Mouse (Mus musculus): ENCODE results near the gene Capn8. TPM values are rescaled to one million over a fixed set of nuclear protein-coding genes. Genes with fewer than 3 reads are reported as not detected.

Capn8 gene
- total RNA-seq, 2 experiments from 2014 or later, result not detected

- intact Hi-C loops (cut with DNase I), result no loop called here
- DNase-seq (ENCODE audit: low spot score), result no peak
Measured at GRCm38 (mm10) chr1:182543136-182543535, 21.7 kb upstream of the Capn8 start.

GRCm38 (mm10) chr1:182543906-182544305 is 20.9 kb upstream of the Capn8 start:
- no peak for DNase-seq (ENCODE audit: low spot score)
- intact Hi-C loops (cut with DNase I), result no loop called here

- no peak for DNase-seq (ENCODE audit: low spot score)
- intact Hi-C loops (cut with DNase I), result loop anchor here (5.0 kb wide), 1 partner anchor 687 kb away; no protein-coding TSS in a partner anchor
Measured at GRCm38 (mm10) chr1:182550761-182551160, 14.0 kb upstream of the Capn8 start.

- DNase-seq (ENCODE audit: low spot score), result no peak
- intact Hi-C loops (cut with DNase I), result loop anchor here (1.0 to 5.0 kb wide), 2 partner anchors 406 to 683 kb away; no protein-coding TSS in a partner anchor
Measured at GRCm38 (mm10) chr1:182553649-182554375, 11.0 kb upstream of the Capn8 start.

GRCm38 (mm10) chr1:182558271-182558670 is 6.5 kb upstream of the Capn8 start:
- intact Hi-C loops (cut with DNase I), result no loop called here

GRCm38 (mm10) chr1:182559530-182559929 is 5.3 kb upstream of the Capn8 start:
- intact Hi-C loops (cut with DNase I), result no loop called here
- DNase-seq (ENCODE audit: low spot score), result no peak

More at GRCm38 (mm10) chr1:182558271-182558670, 6.5 kb upstream of the Capn8 start:
- no peak for DNase-seq (ENCODE audit: low spot score)

GRCm38 (mm10) chr1:182560390-182561098 is 4.3 kb upstream of the Capn8 start:
- DNase-seq (ENCODE audit: low spot score), result no peak
- intact Hi-C loops (cut with DNase I), result loop anchor here (2.0 kb wide), 3 partner anchors 96 to 334 kb away; no protein-coding TSS in a partner anchor

- intact Hi-C loops (cut with DNase I), result loop anchor here (2.0 kb wide), 3 partner anchors 95 to 333 kb away; no protein-coding TSS in a partner anchor
- DNase-seq (ENCODE audit: low spot score), result no peak
Measured at GRCm38 (mm10) chr1:182561945-182562514, 2.8 kb upstream of the Capn8 start.

- intact Hi-C loops (cut with DNase I), result no loop called here
- no peak for DNase-seq (ENCODE audit: low spot score)
Measured at GRCm38 (mm10) chr1:182562576-182563370, 2.0 kb upstream of the Capn8 start.

- DNase-seq (ENCODE audit: low spot score), result no peak
- intact Hi-C loops (cut with DNase I), result no loop called here
Measured at GRCm38 (mm10) chr1:182565351-182565835, 586 bp downstream of the Capn8 start.

- DNase-seq (ENCODE audit: low spot score), result no peak
- intact Hi-C loops (cut with DNase I), result no loop called here
Measured at GRCm38 (mm10) chr1:182571148-182571547, 6.3 kb downstream of the Capn8 start.

GRCm38 (mm10) chr1:182571973-182572372 is 7.2 kb downstream of the Capn8 start:
- intact Hi-C loops (cut with DNase I), result no loop called here
- DNase-seq (ENCODE audit: low spot score), result no peak

GRCm38 (mm10) chr1:182573856-182574665 is 9.3 kb downstream of the Capn8 start:
- no peak for DNase-seq (ENCODE audit: low spot score)
- intact Hi-C loops (cut with DNase I), result no loop called here

- no peak for DNase-seq (ENCODE audit: low spot score)
- intact Hi-C loops (cut with DNase I), result no loop called here
Measured at GRCm38 (mm10) chr1:182574666-182575049, 9.9 kb downstream of the Capn8 start.

- no peak for DNase-seq (ENCODE audit: low spot score)
- intact Hi-C loops (cut with DNase I), result no loop called here
Measured at GRCm38 (mm10) chr1:182584169-182584568, 19.4 kb downstream of the Capn8 start.

GRCm38 (mm10) chr1:182585162-182585840 is 20.5 kb downstream of the Capn8 start:
- no peak for DNase-seq (ENCODE audit: low spot score)
- intact Hi-C loops (cut with DNase I), result no loop called here

GRCm38 (mm10) chr1:182587706-182588105 is 22.9 kb downstream of the Capn8 start:
- no peak for DNase-seq (ENCODE audit: low spot score)
- intact Hi-C loops (cut with DNase I), result no loop called here

GRCm38 (mm10) chr1:182591491-182591890 is 26.7 kb downstream of the Capn8 start:
- intact Hi-C loops (cut with DNase I), result loop anchor here (5.0 kb wide), 1 partner anchor 56 kb away; no protein-coding TSS in a partner anchor

More at GRCm38 (mm10) chr1:182591491-182591890, 26.7 kb downstream of the Capn8 start:
- no peak for DNase-seq (ENCODE audit: low spot score)

All from heart, postnatal 25 days (tissue).